Mouse (Mus musculus): ENCODE measurements around the gene Wasl.

Wasl gene

GRCm38 (mm10) chr6:24664867-24665458 is at the start of gene Wasl:
TSS of gene Wasl (minus strand) at chr6:24665009.
- peak; percentile 99 for DNase-seq

- no peak for DNase-seq
These were observed 42.7 kb upstream of the Wasl start for GRCm38 (mm10) chr6:24707499-24707898.

GRCm38 (mm10) chr6:24707090-24707489 is 42.3 kb upstream of the Wasl start:
- no peak for DNase-seq

GRCm38 (mm10) chr6:24697216-24697615 is 32.4 kb upstream of the Wasl start:
- no peak for DNase-seq

GRCm38 (mm10) chr6:24696117-24696516 is 31.3 kb upstream of the Wasl start:
- no peak for DNase-seq

GRCm38 (mm10) chr6:24694455-24695410 is 29.9 kb upstream of the Wasl start:
- DNase-seq, result no peak

GRCm38 (mm10) chr6:24687871-24688270 is 23.1 kb upstream of the Wasl start:
- DNase-seq, result no peak

- DNase-seq, result no peak
These were observed 18.3 kb upstream of the Wasl start for GRCm38 (mm10) chr6:24683113-24683512.

GRCm38 (mm10) chr6:24667829-24668228 is 3.0 kb upstream of the Wasl start:
- DNase-seq, result no peak

GRCm38 (mm10) chr6:24666248-24666647 is 1.4 kb upstream of the Wasl start:
- no peak for DNase-seq

GRCm38 (mm10) chr6:24664133-24664866 is 509 bp downstream of the Wasl start:
- peak; percentile 62 for DNase-seq

- peak; percentile 19 for DNase-seq
These were observed 1.3 kb downstream of the Wasl start for GRCm38 (mm10) chr6:24663196-24664132.

GRCm38 (mm10) chr6:24662483-24662882 is 2.3 kb downstream of the Wasl start:
- no peak for DNase-seq

- no peak for DNase-seq
These were observed 2.9 kb downstream of the Wasl start for GRCm38 (mm10) chr6:24661879-24662278.

GRCm38 (mm10) chr6:24657647-24658387 is 7.0 kb downstream of the Wasl start:
- no peak for DNase-seq

GRCm38 (mm10) chr6:24656094-24656493 is 8.7 kb downstream of the Wasl start:
- no peak for DNase-seq

- DNase-seq, result no peak
These were observed 13.3 kb downstream of the Wasl start for GRCm38 (mm10) chr6:24651538-24651937.

- no peak for DNase-seq
These were observed 14.1 kb downstream of the Wasl start for GRCm38 (mm10) chr6:24650719-24651118.

GRCm38 (mm10) chr6:24648403-24648802 is 16.4 kb downstream of the Wasl start:
- DNase-seq, result no peak

GRCm38 (mm10) chr6:24647103-24647691 is 17.6 kb downstream of the Wasl start:
- no peak for DNase-seq
